ENCODE assay signal across 22 mouse cellular contexts in genomic region chr9:95549626-95550411, GRCm38 (mm10). TPM values are rescaled to one million over a fixed set of nuclear protein-coding genes. Genes with fewer than 3 reads are reported as not detected.
DNase-seq lines count a peak whose midpoint lies in the region; ATAC-seq lines count a peak whose summit lies in the region.
"Had no signal": no experiment of that assay in that cellular context is flagged by ENCODE, and none has a peak within 500 bp of the region (broad histone marks: within the 10 kb centered on the region; RNA-seq: fewer than 3 reads in every experiment).

No protein-coding gene starts in this region.

- ATAC-seq in frontal cortex, adult (ENCODE audit: low TSS enrichment): peak; percentile 17; the same call in 1 of the 2 replicates
- ATAC-seq in heart, embryonic 16.5 days (replicated peaks; ENCODE audit: extremely low read depth, insufficient read depth, low FRiP score): peak; percentile 47; the same call in 1 of the 2 replicates
- ATAC-seq: activated CD4-positive, CD25-positive, alpha-beta regulatory T cell, adult 4 months; Patski had no signal

- H3K4me1 ChIP-seq in heart, embryonic 16.5 days (ENCODE audit: control insufficient read depth, insufficient read depth, low read length): peaks cover 11% of the 10 kb centered on the region; the same call in 1 of the 2 replicates
- peaks cover 9% of the 10 kb centered on the region; the same call in 1 of the 2 replicates for H3K4me1 ChIP-seq in hindbrain, embryonic 10.5 days (replicated peaks)
- H3K4me1 ChIP-seq: hindbrain, embryonic 12.5 days; midbrain, embryonic 12.5 days; neural tube, embryonic 13.5 days had no signal

- H3K27me3 ChIP-seq in heart, embryonic 16.5 days (ENCODE audit: control insufficient read depth, insufficient read depth, low read length): no peaks in the 10 kb centered on the region
- H3K27me3 ChIP-seq in hindbrain, embryonic 10.5 days (ENCODE audit: insufficient read depth, poor library complexity, severe bottlenecking): peaks cover 2% of the 10 kb centered on the region; the same call in 1 of the 2 replicates
- H3K27me3 ChIP-seq: hindbrain, embryonic 12.5 days; midbrain, embryonic 12.5 days; neural tube, embryonic 13.5 days; Patski had no signal

- 46% methylated on average over 15 of the region's 15 CpGs for WGBS in heart, embryonic 16.5 days
- WGBS in hindbrain, embryonic 10.5 days: 68% methylated on average over 15 of the region's 15 CpGs

- no peaks in the 10 kb centered on the region for H3K9me3 ChIP-seq in heart, embryonic 16.5 days (replicated peaks; ENCODE audit: control insufficient read depth, low read length)
- no peaks in the 10 kb centered on the region for H3K9me3 ChIP-seq in hindbrain, embryonic 10.5 days
- H3K9me3 ChIP-seq: hindbrain, embryonic 12.5 days; midbrain, embryonic 12.5 days; neural tube, embryonic 13.5 days had no signal

- no peak overlapping the region for H3K4me3 ChIP-seq in heart, embryonic 16.5 days (ENCODE audit: low read length)
- no peak overlapping the region for H3K4me3 ChIP-seq in hindbrain, embryonic 10.5 days
- H3K4me3 ChIP-seq: hindbrain, embryonic 12.5 days; layer of hippocampus, adult 2 months; midbrain, embryonic 12.5 days; neural tube, embryonic 13.5 days had no signal

- DNase-seq in frontal cortex, postnatal 25 days (ENCODE audit: low spot score in 2 of 2): no peak
- DNase-seq in kidney, adult 11 months: peak; percentile 61
- no peak for DNase-seq in kidney, postnatal 10 days
- peak; percentile 54 to 60 for DNase-seq in kidney, postnatal 36 days
- DNase-seq in hindbrain, embryonic 10.5 days (ENCODE audit: low spot score): no peak
- no peak for DNase-seq in gastrocnemius, postnatal 4 days (ENCODE audit: low spot score in 2 of 2)
- DNase-seq: adrenal gland, postnatal 14 days; B cell, adult 2 months; cerebellum, adult 9-10 months; gastrocnemius, postnatal 14 days; lung, embryonic 14.5 days; right cerebral cortex, postnatal 14 days had no signal

- no peaks in the 10 kb centered on the region for H3K36me3 ChIP-seq in heart, embryonic 16.5 days (ENCODE audit: control insufficient read depth, insufficient read depth)
- no peaks in the 10 kb centered on the region for H3K36me3 ChIP-seq in hindbrain, embryonic 10.5 days
- H3K36me3 ChIP-seq: hindbrain, embryonic 12.5 days; midbrain, embryonic 12.5 days; neural tube, embryonic 13.5 days had no signal

- H3K4me2 ChIP-seq in heart, embryonic 16.5 days (ENCODE audit: low read depth, low read length): peak overlapping the region; percentile 2; the same call in 1 of the 2 replicates
- H3K4me2 ChIP-seq: hindbrain, embryonic 12.5 days; lung, embryonic 14.5 days; midbrain, embryonic 12.5 days; neural tube, embryonic 13.5 days had no signal

- H3K9ac ChIP-seq in heart, embryonic 16.5 days (ENCODE audit: low read length): no peak overlapping the region
- H3K9ac ChIP-seq: hindbrain, embryonic 12.5 days; lung, embryonic 14.5 days; midbrain, embryonic 12.5 days; neural tube, embryonic 13.5 days had no signal

- H3K27ac ChIP-seq in heart, embryonic 16.5 days (ENCODE audit: low read length): peak overlapping the region; percentile 66
- no peak overlapping the region for H3K27ac ChIP-seq in hindbrain, embryonic 10.5 days
- H3K27ac ChIP-seq: hindbrain, embryonic 12.5 days; layer of hippocampus, adult 2 months; macrophage; midbrain, embryonic 12.5 days; neural tube, embryonic 13.5 days; stomach, postnatal 0 days had no signal

RNA-seq across cellular contexts. Expression of gene Paqr9, which starts 9.6 kb away (rescaled TPM):
- polyA plus RNA-seq in heart, embryonic 16.5 days (2015; fragmentation: Nextera tagmentation; extraction: Ambion mirVana): 0.47 and 0.58 TPM in 2 replicates
- 0.14 and 0.18 TPM in 2 replicates for polyA plus RNA-seq in hindbrain, embryonic 10.5 days (2016; fragmentation: Nextera tagmentation; extraction: Ambion mirVana)
- 1 to 10 TPM; 2.8 to 3.5 TPM for total RNA-seq in gastrocnemius, postnatal 4 days (2021)
- polyA plus RNA-seq: lung, embryonic 14.5 days had no signal

RNA-seq across cellular contexts. Expression of gene U2surp, which starts 38.0 kb away (rescaled TPM):
- 66.2 and 71.1 TPM in 2 replicates for polyA plus RNA-seq in heart, embryonic 16.5 days (2015; fragmentation: Nextera tagmentation; extraction: Ambion mirVana)
- polyA plus RNA-seq in hindbrain, embryonic 10.5 days (2016; fragmentation: Nextera tagmentation; extraction: Ambion mirVana): 101 and 129 TPM in 2 replicates
- total RNA-seq in gastrocnemius, postnatal 4 days (2021): 10 to 100 TPM; 42.3 to 49.2 TPM

Comparison
In these comparisons a context has a peak if more than half of its experiments do, and no peak if none do; other contexts are left out.
1. DNase-seq: peak in kidney, adult 11 months (single experiment) and kidney, postnatal 36 days (2 of 2); none in frontal cortex, postnatal 25 days (0 of 2), kidney, postnatal 10 days (single experiment), hindbrain, embryonic 10.5 days (single experiment) and gastrocnemius, postnatal 4 days (0 of 2).